Mouse (Mus musculus): ENCODE results near the gene Vmn2r116. TPM values are rescaled to one million over a fixed set of nuclear protein-coding genes. Genes with fewer than 3 reads are reported as not detected.
"Not testable (repeated sequence)": the region's sequence is repeated elsewhere in the genome, so short reads cannot be mapped to it uniquely, and the experiment has no call there.

The Vmn2r116 gene
- polyA plus RNA-seq (2014; fragmentation: Nextera tagmentation; extraction: Ambion mirVana): not detected in 2 replicates

GRCm38 (mm10) chr17:23384304-23384703 is at the start of gene Vmn2r116:
Gene Vmn2r116, plus strand, starts transcription at chr17:23384604.
- H3K4me3 ChIP-seq (ENCODE audit: low read depth, low read length); H3K9ac ChIP-seq (ENCODE audit: low read length); DNase-seq (ENCODE audit: low spot score, missing footprints); H3K27me3 ChIP-seq (ENCODE audit: control insufficient read depth, insufficient read depth, low read length); H3K27ac ChIP-seq (ENCODE audit: low read depth, low read length); H3K9me3 ChIP-seq (ENCODE audit: control insufficient read depth, low read length); ATAC-seq (ENCODE audit: low FRiP score); H3K4me2 ChIP-seq; H3K4me1 ChIP-seq (ENCODE audit: control insufficient read depth, insufficient read depth, low read length); H3K36me3 ChIP-seq (ENCODE audit: control insufficient read depth, insufficient read depth, low read length): not testable (repeated sequence)

GRCm38 (mm10) chr17:23343441-23343840 is 41.0 kb upstream of the Vmn2r116 start, which contains the start of gene Vmn2r115:
Gene Vmn2r115, plus strand, starts transcription at chr17:23343741.
- H3K9me3 ChIP-seq (ENCODE audit: control insufficient read depth, low read length); H3K9ac ChIP-seq (ENCODE audit: low read length); H3K27me3 ChIP-seq (ENCODE audit: control insufficient read depth, insufficient read depth, low read length); H3K4me3 ChIP-seq (ENCODE audit: low read depth, low read length); H3K36me3 ChIP-seq (ENCODE audit: control insufficient read depth, insufficient read depth, low read length); ATAC-seq (ENCODE audit: low FRiP score); H3K4me2 ChIP-seq; DNase-seq (ENCODE audit: low spot score, missing footprints); H3K27ac ChIP-seq (ENCODE audit: low read depth, low read length); H3K4me1 ChIP-seq (ENCODE audit: control insufficient read depth, insufficient read depth, low read length): not testable (repeated sequence)
- WGBS: 70% methylated on average over 2 of the region's 2 CpGs

GRCm38 (mm10) chr17:23351644-23352043 is 32.8 kb upstream of the Vmn2r116 start:
- no peak overlapping the region for H3K27ac ChIP-seq (ENCODE audit: low read depth, low read length)
- no peaks in the 10 kb centered on the region for H3K9me3 ChIP-seq (ENCODE audit: control insufficient read depth, low read length)
- no peak overlapping the region for H3K4me3 ChIP-seq (ENCODE audit: low read depth, low read length)
- no peak for ATAC-seq (ENCODE audit: low FRiP score)
- no peaks in the 10 kb centered on the region for H3K4me1 ChIP-seq (ENCODE audit: control insufficient read depth, insufficient read depth, low read length)
- no peak overlapping the region for H3K4me2 ChIP-seq
- H3K27me3 ChIP-seq (ENCODE audit: control insufficient read depth, insufficient read depth, low read length): no peaks in the 10 kb centered on the region
- no peaks in the 10 kb centered on the region for H3K36me3 ChIP-seq (ENCODE audit: control insufficient read depth, insufficient read depth, low read length)
- WGBS: 57% methylated on average over 1 of the region's 1 CpGs
- no peak overlapping the region for H3K9ac ChIP-seq (ENCODE audit: low read length)
- DNase-seq (ENCODE audit: low spot score, missing footprints): no peak

- H3K4me3 ChIP-seq (ENCODE audit: low read depth, low read length): no peak overlapping the region
- ATAC-seq (ENCODE audit: low FRiP score): 0 out of 2 replicates have a peak, but pooled peaks have one; percentile 33
- no peak overlapping the region for H3K27ac ChIP-seq (ENCODE audit: low read depth, low read length)
- H3K9ac ChIP-seq (ENCODE audit: low read length): no peak overlapping the region
- peaks cover 10% of the 10 kb centered on the region for H3K9me3 ChIP-seq (ENCODE audit: control insufficient read depth, low read length)
- 85% methylated on average over 6 of the region's 6 CpGs for WGBS
- H3K4me1 ChIP-seq (ENCODE audit: control insufficient read depth, insufficient read depth, low read length): no peaks in the 10 kb centered on the region
- H3K4me2 ChIP-seq: no peak overlapping the region
- no peaks in the 10 kb centered on the region for H3K27me3 ChIP-seq (ENCODE audit: control insufficient read depth, insufficient read depth, low read length)
- H3K36me3 ChIP-seq (ENCODE audit: control insufficient read depth, insufficient read depth, low read length): no peaks in the 10 kb centered on the region
- no peak for DNase-seq (ENCODE audit: low spot score, missing footprints)
These were observed 48.8 kb downstream of the Vmn2r116 start for GRCm38 (mm10) chr17:23433150-23433679.

Other genes starting within 250 kb of the Vmn2r116 start
- gene Zfp40, start 191.4 kb upstream of the Vmn2r116 start, polyA plus RNA-seq (2014; fragmentation: Nextera tagmentation; extraction: Ambion mirVana): 19.0 and 23.7 TPM in 2 replicates
- not detected in 2 replicates for gene Vmn2r114, start 72.1 kb upstream of the Vmn2r116 start, polyA plus RNA-seq (2014; fragmentation: Nextera tagmentation; extraction: Ambion mirVana)
- not detected in 2 replicates for gene Vmn2r115, start 40.9 kb upstream of the Vmn2r116 start, polyA plus RNA-seq (2014; fragmentation: Nextera tagmentation; extraction: Ambion mirVana)
- gene Vmn2r117, start 95.1 kb downstream of the Vmn2r116 start, polyA plus RNA-seq (2014; fragmentation: Nextera tagmentation; extraction: Ambion mirVana): not detected in 2 replicates
- gene Zfp213, start 179.6 kb downstream of the Vmn2r116 start, polyA plus RNA-seq (2014; fragmentation: Nextera tagmentation; extraction: Ambion mirVana): 17.5 and 19.9 TPM in 2 replicates
- 16.3 and 16.5 TPM in 2 replicates for gene Zfp13, start 214.9 kb downstream of the Vmn2r116 start, polyA plus RNA-seq (2014; fragmentation: Nextera tagmentation; extraction: Ambion mirVana)
- 0.22 TPM in 1 of 2 replicates, not detected in the other for gene Zscan10, start 216.3 kb downstream of the Vmn2r116 start, polyA plus RNA-seq (2014; fragmentation: Nextera tagmentation; extraction: Ambion mirVana)